Mouse (Mus musculus) forebrain, embryonic 12.5 days (tissue): Measurements from ENCODE around the gene Trib3. TPM values are rescaled to one million over a fixed set of nuclear protein-coding genes. Genes with fewer than 3 reads are reported as not detected.
A peak's percentile ranks its signal among the peaks of the same experiment; 100 is the strongest.

Experiments
- ATAC-seq: fragments of 200-750 bp; cut with Nextera tagmentation; 2 replicates; pipeline ENCODE4 v1.8.0; 2017; ENCODE audit warnings: moderate TSS enrichment; ENCODE audit not compliant: low FRiP score
- H3K27ac ChIP-seq: fragments of 300-500 bp; sonication (generic); 2 replicates; pipeline ENCODE4 v1.5.1; 2016; ENCODE audit warnings: mild to moderate bottlenecking
- H3K27me3 ChIP-seq: fragments of 300-500 bp; sonication (generic); 2 replicates; pipeline ENCODE4 v1.6.1; 2016; ENCODE audit warnings: mild to moderate bottlenecking
- H3K36me3 ChIP-seq: fragments of 300-500 bp; sonication (generic); replicated peaks from 2 replicates; pipeline ENCODE4 v1.6.1; 2016; ENCODE audit warnings: mild to moderate bottlenecking
- H3K4me1 ChIP-seq: fragments of 300-500 bp; sonication (generic); 2 replicates; pipeline ENCODE4 v1.6.1; 2016
- H3K4me2 ChIP-seq: fragments of 300-500 bp; sonication (generic); 2 replicates; pipeline ENCODE4 v1.6.1; 2016; ENCODE audit warnings: mild to moderate bottlenecking, moderate library complexity
- H3K4me3 ChIP-seq: fragments of 300-500 bp; sonication (generic); replicated peaks from 2 replicates; pipeline ENCODE4 v1.5.1; 2016; ENCODE audit warnings: mild to moderate bottlenecking
- H3K9ac ChIP-seq: fragments of 300-500 bp; sonication (generic); 2 replicates; pipeline ENCODE4 v1.6.1; 2016; ENCODE audit warnings: mild to moderate bottlenecking
- H3K9me3 ChIP-seq: fragments of 300-500 bp; sonication (generic); 2 replicates; pipeline ENCODE4 v1.6.1; 2016
- WGBS: fragments of 180-500 bp; shearing (Covaris S2); methylation state at CpG from one replicate; pipeline ENCODE4 v1.1.7; 2016; 5-methylcytosine and 5-hydroxymethylcytosine counted together
- polyA plus RNA-seq: library from polyadenylated mRNA; unstranded; fragments of >200 nt; fragmentation: Nextera tagmentation; extraction: Ambion mirVana; gene quantifications from 2 replicates; pipeline ENCODE4 v1.2.1, GENCODE M21; 2016

The Trib3 gene
- 1.6 and 2.8 TPM in 2 replicates for polyA plus RNA-seq

- Histone ChIP-seq H3K27ac (0 out of 2 replicates have a peak within 1 kb of the TSS, but pooled peaks have one; percentile 36), H3K36me3 (no peaks in the 10 kb centered on the region), H3K4me1 (peaks cover 16% of the 10 kb centered on the region), H3K4me3 (peak within 1 kb of the TSS; percentile 53), H3K27me3 (peaks cover 31% of the 10 kb centered on the region), H3K9ac (peak within 1 kb of the TSS; percentile 61), H3K9me3 (no peaks in the 10 kb centered on the region), H3K4me2 (peak within 1 kb of the TSS; percentile 90)
- peak; percentile 82 for ATAC-seq
- under 1% methylated on average over 51 of the region's 52 CpGs for WGBS
Measured at GRCm38 (mm10) chr2:152343329-152344213, at the start of gene Trib3. Trib3 (minus strand) TSS chr2:152344032.

DNA sequence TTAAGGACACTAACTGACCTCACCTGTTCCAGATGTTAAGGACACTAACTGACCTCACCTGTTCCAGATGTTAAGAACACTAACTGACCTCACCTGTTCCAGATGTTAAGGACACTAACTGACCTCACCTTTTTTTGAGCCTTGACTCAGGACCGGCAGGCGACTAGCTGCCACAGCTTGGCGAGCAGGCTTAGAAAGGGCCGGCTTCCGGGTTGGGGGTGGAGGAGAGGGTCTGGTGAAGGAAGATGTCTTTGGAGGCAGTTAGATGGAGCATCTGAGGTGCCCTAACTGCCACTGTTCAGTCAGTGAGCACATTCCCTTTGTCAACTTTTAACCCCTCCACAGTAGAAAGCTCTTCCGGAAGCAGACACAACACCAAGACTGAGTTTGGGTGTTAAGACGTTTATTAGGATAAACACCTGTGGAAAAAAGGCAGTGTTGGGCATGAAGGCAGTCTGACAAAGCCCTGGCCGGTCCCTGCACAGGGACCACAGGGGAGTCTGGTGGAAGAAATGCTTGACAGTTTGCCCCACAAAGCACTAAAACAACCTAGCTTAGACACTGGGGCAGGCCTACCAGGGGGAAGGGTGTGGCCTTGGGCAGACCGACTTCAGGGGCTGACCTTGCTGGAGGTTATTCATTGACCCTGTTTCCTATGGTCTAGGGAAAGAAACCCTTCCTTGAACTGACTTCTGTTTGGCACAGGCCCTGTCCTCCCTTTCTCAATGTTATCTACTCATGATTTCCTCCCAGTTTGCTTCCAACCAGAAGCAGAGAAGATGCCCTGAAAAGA, 49.6 kb upstream of the Trib3 start:
- WGBS, result 53% methylated on average over 9 of the region's 9 CpGs
- Histone ChIP-seq H3K27me3 (no peaks in the 10 kb centered on the region), H3K27ac (0 out of 2 replicates have a peak overlapping the region, but pooled peaks have one; percentile 31), H3K9ac (no peak overlapping the region), H3K36me3 (peaks cover 7% of the 10 kb centered on the region), H3K9me3 (no peaks in the 10 kb centered on the region), H3K4me1 (peaks cover 31% of the 10 kb centered on the region), H3K4me2 (peak overlapping the region; percentile 66), H3K4me3 (peak overlapping the region; percentile 90; the same call in 1 of the 2 replicates)
- ATAC-seq, result no peak

- no peak overlapping the region for H3K4me2 ChIP-seq
- WGBS, result 19% methylated on average over 3 of the region's 3 CpGs
- ATAC-seq, result no peak
Measured at GRCm38 (mm10) chr2:152392786-152393185, 49.0 kb upstream of the Trib3 start.

GRCm38 (mm10) chr2:152384191-152384590, 40.4 kb upstream of the Trib3 start:
- Histone ChIP-seq H3K4me1 (no peaks in the 10 kb centered on the region), H3K36me3 (no peaks in the 10 kb centered on the region), H3K27ac (no peak overlapping the region), H3K27me3 (no peaks in the 10 kb centered on the region), H3K9ac (no peak overlapping the region), H3K4me2 (no peak overlapping the region), H3K4me3 (no peak overlapping the region), H3K9me3 (no peaks in the 10 kb centered on the region)
- no peak for ATAC-seq
- WGBS, result 87% methylated on average over 4 of the region's 4 CpGs

More at GRCm38 (mm10) chr2:152392786-152393185, 49.0 kb upstream of the Trib3 start:
- Histone ChIP-seq H3K9me3 (no peaks in the 10 kb centered on the region), H3K27ac (no peak overlapping the region), H3K27me3 (no peaks in the 10 kb centered on the region), H3K4me1 (peaks cover 31% of the 10 kb centered on the region), H3K9ac (no peak overlapping the region), H3K4me3 (no peak overlapping the region), H3K36me3 (peaks cover 7% of the 10 kb centered on the region)

GRCm38 (mm10) chr2:152376345-152376741, 32.5 kb upstream of the Trib3 start, which contains the start of gene Nrsn2:
Nrsn2 (minus strand) TSS chr2:152376638.
- peaks cover 27% of the 10 kb centered on the region for H3K4me1 ChIP-seq
- WGBS, result 2% methylated on average over 16 of the region's 16 CpGs
- no peaks in the 10 kb centered on the region for H3K36me3 ChIP-seq
- H3K9me3 ChIP-seq, result no peaks in the 10 kb centered on the region
- H3K9ac ChIP-seq, result peak within 1 kb of the TSS; percentile 51
- H3K27me3 ChIP-seq, result peaks cover 7% of the 10 kb centered on the region; the same call in 1 of the 2 replicates
- ATAC-seq, result peak; percentile 80
- H3K4me2 ChIP-seq, result peak within 1 kb of the TSS; percentile 51
- peak within 1 kb of the TSS; percentile 81 for H3K27ac ChIP-seq
- H3K4me3 ChIP-seq, result peak within 1 kb of the TSS; percentile 31

DNA sequence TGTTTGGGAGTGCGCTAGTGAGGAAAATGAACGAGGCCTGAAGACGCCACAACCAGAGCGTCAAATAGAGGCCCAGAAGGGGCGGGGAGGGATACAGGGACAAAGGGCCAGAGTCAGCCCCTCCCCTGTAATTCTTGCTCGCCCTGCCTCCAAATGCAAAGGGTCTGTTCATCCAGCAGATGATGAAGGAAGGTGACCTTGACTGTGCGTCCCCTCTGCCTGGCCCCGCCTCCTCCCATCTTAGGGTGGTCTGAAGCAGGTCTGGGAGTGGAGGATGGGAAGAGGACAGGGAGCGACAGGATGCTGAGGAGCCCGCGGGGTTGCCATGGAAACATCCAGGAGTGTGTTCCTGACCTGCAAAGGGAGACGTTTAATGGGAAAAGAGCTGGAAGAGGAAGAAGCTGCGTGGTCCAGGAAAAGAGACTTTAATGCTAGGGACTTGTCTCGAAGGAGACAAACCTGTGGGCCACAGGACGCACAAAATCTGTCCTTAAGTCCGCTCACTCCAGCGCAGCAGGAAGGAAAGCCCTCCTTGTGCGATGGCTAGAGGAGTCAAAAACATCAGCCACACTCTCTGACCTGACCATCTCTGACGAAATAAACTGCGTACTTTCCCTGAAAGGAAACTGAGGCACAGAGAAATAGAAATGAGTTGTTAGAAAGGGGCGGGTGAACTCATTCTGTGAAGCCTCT, 32.0 kb upstream of the Trib3 start:
- peaks cover 27% of the 10 kb centered on the region for H3K4me1 ChIP-seq
- 1% methylated on average over 21 of the region's 21 CpGs for WGBS
- H3K27me3 ChIP-seq, result peaks cover 7% of the 10 kb centered on the region; the same call in 1 of the 2 replicates
- H3K9me3 ChIP-seq, result no peaks in the 10 kb centered on the region
- H3K36me3 ChIP-seq, result no peaks in the 10 kb centered on the region
- H3K9ac ChIP-seq, result peak overlapping the region; percentile 51
- peak overlapping the region; percentile 51 for H3K4me2 ChIP-seq
- H3K4me3 ChIP-seq, result peak overlapping the region; percentile 31
- peak overlapping the region; percentile 81 for H3K27ac ChIP-seq
- ATAC-seq, result peak; percentile 92

- H3K9ac ChIP-seq, result no peak overlapping the region
- peaks cover 7% of the 10 kb centered on the region; the same call in 1 of the 2 replicates for H3K27me3 ChIP-seq
- H3K4me1 ChIP-seq, result peaks cover 27% of the 10 kb centered on the region
- H3K4me3 ChIP-seq, result no peak overlapping the region
- no peaks in the 10 kb centered on the region for H3K36me3 ChIP-seq
- H3K4me2 ChIP-seq, result no peak overlapping the region
- H3K27ac ChIP-seq, result no peak overlapping the region
- no peaks in the 10 kb centered on the region for H3K9me3 ChIP-seq
- no peak for ATAC-seq
- 83% methylated on average over 9 of the region's 9 CpGs for WGBS
Measured at GRCm38 (mm10) chr2:152373547-152373946, 29.7 kb upstream of the Trib3 start.

GRCm38 (mm10) chr2:152372661-152373060, 28.8 kb upstream of the Trib3 start:
- Histone ChIP-seq H3K9ac (no peak overlapping the region), H3K4me1 (peaks cover 27% of the 10 kb centered on the region), H3K9me3 (no peaks in the 10 kb centered on the region), H3K27ac (no peak overlapping the region), H3K4me3 (no peak overlapping the region), H3K36me3 (no peaks in the 10 kb centered on the region), H3K4me2 (no peak overlapping the region), H3K27me3 (peaks cover 13% of the 10 kb centered on the region; the same call in 1 of the 2 replicates)
- WGBS, result 71% methylated on average over 4 of the region's 4 CpGs
- ATAC-seq, result no peak

DNA sequence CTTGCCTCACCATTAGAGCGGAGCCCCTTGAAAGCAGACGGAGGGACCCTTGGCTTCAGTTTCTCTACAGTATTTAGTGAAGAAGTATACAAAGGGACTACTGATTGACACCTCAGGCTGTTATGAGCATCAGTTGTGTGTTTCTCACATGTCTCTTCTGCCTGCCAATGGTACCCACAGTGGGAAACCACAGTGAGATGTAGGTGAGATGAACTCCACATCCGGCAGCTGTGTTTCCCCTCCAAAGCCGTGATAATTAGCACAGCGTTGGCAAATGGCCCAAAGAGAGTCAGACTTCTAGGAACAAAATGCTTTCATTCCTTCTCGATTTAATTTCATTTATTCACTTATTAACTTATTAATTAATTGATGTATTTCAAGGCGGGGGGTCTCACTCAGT, 28.3 kb upstream of the Trib3 start:
- Histone ChIP-seq H3K36me3 (no peaks in the 10 kb centered on the region), H3K27me3 (peaks cover 13% of the 10 kb centered on the region; the same call in 1 of the 2 replicates), H3K4me3 (no peak overlapping the region), H3K4me1 (peaks cover 27% of the 10 kb centered on the region), H3K9me3 (no peaks in the 10 kb centered on the region), H3K27ac (no peak overlapping the region), H3K9ac (no peak overlapping the region), H3K4me2 (no peak overlapping the region)
- WGBS, result 72% methylated on average over 7 of the region's 7 CpGs
- no peak for ATAC-seq

DNA sequence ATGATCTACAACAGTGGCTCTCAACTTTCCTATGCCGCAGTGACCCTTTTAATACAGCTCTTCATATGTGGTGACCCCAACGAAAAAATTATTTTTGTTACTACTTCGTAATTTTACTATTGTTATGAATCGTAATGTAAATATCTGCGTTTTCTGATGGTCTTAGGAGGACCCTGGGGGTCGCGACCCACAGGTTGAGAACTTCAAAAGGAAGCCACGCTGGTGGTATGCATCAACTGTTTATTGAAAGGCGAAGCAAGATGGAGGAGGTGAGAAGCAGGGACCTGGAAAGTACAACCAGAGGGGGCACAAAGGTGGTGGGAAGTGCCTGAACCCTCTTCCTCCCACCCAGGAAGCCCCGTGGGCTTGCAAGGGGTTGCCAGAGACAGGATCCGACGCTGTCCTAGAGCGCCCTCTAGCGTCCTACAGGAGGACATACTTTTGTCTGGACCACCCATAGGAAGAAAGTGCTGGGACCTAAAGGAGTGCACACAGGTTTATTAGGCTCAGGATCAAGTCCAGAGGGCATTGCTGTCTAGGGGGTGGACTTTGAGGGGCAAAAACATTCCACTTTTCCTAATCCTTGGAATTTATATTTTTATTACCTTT, 24.8 kb upstream of the Trib3 start:
- Histone ChIP-seq H3K4me2 (peak overlapping the region; percentile 31; the same call in 1 of the 2 replicates), H3K36me3 (no peaks in the 10 kb centered on the region), H3K27me3 (0 out of 2 replicates have a peak, but pooled peaks cover 5% of the 10 kb centered on the region), H3K9ac (no peak overlapping the region), H3K4me1 (peaks cover 4% of the 10 kb centered on the region; the same call in 1 of the 2 replicates), H3K4me3 (no peak overlapping the region), H3K27ac (no peak overlapping the region), H3K9me3 (no peaks in the 10 kb centered on the region)
- peak; percentile 44; the same call in 1 of the 2 replicates for ATAC-seq
- WGBS, result 28% methylated on average over 14 of the region's 14 CpGs

DNA sequence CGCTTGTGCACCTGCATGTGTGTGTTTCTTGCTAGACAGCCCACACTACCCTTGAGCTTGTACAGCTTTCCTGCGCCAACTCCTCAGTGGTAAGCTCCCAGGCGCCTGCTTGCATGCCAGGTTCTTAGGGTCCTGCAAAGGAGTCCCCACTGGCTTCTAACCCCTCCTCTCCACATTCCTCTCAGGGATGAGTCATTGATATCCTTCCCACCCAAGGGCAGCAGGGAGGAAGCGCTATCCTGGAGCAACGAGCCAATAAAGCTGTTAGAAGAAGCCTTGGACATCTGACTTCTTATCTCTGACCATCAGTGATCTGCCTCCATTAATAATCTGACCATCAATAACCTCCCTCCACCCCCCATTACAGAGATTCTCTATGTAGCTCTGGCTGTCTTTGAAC, 24.1 kb upstream of the Trib3 start:
- Histone ChIP-seq H3K27ac (no peak overlapping the region), H3K4me3 (no peak overlapping the region), H3K9ac (no peak overlapping the region), H3K27me3 (0 out of 2 replicates have a peak, but pooled peaks cover 5% of the 10 kb centered on the region), H3K4me1 (peaks cover 5% of the 10 kb centered on the region; the same call in 1 of the 2 replicates), H3K4me2 (no peak overlapping the region), H3K9me3 (no peaks in the 10 kb centered on the region), H3K36me3 (no peaks in the 10 kb centered on the region)
- ATAC-seq, result no peak
- WGBS, result 86% methylated on average over 5 of the region's 5 CpGs
